Mouse (Mus musculus): Measurements from ENCODE around the gene Eva1c. TPM values are rescaled to one million over a fixed set of nuclear protein-coding genes. Genes with fewer than 3 reads are reported as not detected.

The Eva1c gene
- total RNA-seq, 2 experiments from 2014 or later: 2.8 to 7.5 TPM

DNA sequence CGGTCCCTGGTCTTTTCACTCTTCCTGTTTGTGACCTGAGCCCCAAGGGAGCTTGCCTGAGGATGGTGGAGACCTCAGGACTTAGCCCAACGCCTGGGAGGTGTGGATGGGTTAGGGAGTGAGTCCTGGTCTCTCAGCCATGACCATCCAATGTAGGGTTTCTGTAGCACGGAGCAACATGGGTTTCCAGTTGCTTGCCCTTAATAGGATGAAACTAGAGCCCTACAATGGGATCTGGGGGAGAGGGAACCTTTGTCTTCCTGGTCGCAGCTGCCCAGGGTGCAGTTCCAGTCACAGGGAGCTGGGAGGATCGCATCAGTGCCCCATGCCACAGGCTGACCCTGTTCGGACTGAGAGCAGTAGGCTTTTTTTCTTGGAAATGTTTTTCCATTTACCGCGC lies 90.6 kb downstream of the Eva1c start:
- no peak for DNase-seq

DNA sequence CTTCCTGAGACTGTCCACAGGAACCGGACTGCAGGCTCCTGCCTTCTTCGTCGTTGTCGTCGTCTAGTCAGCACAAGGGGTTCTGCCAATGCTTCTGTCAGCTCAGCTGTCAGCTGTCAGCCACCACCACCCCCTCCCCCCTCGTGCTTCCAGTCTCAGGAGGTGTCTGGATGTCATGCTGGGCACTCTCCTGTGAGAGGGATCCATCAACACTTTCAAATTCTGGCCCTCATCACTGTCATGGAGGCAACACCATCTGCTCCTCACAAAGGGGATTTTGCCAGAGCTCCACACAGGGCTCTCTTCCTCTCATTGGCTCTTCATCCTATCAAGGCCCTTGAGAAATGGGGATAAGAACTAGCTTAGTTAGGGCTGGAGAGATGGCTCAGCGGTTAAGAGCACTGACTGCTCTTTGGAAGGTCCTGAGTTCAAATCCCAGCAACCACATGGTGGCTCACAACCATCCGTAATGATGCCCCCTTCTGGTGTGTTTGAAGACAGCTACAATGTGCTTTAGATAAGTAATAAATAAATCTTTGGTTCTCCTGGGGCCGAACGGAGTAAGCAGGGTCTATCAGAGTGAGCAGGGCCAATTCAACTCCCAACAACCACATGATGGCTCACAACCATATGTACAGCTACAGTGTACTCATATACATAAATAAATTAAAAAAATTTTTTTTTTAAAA lies 95.1 kb downstream of the Eva1c start:
- no peak for DNase-seq

DNA sequence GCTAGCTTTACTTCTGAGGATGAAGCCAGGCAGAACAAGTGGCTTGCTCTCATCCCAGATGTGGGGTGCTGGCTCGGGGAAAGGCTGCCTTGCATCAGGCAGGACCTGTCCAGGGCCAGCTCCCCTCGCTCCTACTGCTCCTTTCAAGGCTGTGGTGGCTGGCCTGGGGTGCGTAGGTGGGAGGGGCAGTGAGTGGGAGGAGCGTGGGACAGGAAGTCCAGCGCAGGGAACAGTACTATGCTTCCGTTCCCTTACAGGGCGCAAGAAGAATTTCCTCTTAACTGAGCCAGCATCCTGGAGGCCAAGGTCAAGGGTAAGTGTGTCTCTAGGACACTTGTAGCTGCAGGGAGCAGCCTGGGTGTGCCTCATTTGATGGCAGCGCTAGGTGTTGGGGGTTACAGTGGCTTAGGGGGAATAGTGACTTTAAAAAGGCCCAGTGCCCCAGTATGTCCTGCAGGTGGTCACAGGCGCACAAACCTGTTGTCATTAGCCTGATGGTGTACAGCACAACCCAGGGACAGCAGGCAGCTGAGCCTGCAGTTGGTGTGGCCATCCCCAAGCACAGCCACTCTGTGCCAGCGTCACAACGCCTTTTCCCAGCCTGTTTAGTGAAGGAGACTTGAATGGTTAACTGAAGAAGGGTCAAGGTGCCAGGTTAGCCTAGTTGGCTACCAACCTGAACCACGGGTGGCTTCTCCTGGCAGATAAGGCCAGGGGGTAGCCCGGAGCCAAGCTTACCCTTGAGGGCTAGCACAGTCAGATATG lies 98.3 kb downstream of the Eva1c start:
- peak; percentile 88 to 89 for DNase-seq

DNA sequence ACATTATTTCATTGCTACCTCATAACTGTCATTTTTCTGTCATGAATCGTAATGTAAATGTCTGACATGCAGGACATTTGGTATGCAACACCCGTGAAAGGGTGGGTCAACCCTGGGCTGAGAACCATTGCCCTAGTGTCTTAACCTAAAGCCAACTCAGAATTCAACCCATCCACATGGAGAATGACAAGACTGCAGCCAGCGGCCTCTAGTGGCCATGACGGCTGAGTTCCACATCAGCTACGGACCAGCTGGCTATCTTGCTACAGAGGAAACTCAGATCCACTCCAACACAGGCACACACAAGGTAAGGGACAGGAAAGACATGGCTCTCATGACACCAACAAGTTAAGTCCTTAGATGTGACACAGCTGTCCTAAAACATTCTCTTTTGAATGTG lies 98.9 kb downstream of the Eva1c start:
- peak; percentile 85 to 86 for DNase-seq

DNA sequence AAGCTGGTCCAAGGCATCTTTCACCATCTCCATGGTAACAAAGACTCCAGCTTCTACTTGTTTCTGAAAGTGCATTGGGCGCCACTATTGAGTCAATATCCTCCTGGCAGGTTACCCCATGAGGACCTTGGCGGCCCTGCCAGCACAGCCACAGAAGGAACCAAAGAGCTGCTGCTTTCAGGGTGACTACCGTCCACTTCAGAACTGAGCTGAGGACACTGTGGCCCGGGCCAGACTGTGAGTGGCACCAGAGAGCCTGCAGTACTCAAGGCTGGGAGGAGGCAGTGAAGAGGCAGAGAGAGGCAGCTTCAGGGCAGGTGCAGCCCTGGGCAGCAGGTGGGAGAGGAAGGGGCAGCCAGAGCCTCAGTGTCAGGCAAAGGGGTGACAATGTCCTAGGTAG lies 100.9 kb downstream of the Eva1c start:
- DNase-seq: no peak

DNA sequence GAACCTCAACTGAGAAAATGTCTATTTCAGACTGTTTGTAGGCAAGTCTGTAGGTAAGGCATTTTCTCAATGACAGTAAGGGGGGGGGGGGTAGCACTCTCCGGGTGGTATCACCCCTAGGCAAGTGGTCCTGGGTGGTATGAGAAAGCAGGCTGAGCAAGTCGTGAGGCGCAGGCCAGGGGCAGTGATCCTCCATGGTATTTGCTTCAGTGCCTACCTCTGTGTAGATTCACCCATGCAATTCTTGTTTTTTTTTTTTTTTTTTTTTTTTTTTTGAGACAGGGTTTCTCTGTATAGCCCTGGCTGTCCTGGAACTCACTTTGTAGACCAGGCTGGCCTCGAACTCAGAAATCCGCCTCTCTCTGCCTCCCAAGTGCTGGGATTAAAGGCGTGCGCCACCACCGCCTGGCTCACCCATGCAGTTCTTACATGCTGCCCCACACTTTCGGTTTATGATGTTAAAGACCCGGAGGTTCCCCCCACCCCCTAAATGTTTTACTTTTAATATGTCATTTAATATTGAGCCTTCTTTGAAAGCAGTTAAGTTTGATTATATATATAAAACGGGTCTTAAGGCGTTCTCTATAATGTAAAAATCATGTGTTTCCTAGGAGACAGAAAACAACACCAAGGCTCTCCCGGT lies 107.1 kb downstream of the Eva1c start:
- no peak for DNase-seq

DNA sequence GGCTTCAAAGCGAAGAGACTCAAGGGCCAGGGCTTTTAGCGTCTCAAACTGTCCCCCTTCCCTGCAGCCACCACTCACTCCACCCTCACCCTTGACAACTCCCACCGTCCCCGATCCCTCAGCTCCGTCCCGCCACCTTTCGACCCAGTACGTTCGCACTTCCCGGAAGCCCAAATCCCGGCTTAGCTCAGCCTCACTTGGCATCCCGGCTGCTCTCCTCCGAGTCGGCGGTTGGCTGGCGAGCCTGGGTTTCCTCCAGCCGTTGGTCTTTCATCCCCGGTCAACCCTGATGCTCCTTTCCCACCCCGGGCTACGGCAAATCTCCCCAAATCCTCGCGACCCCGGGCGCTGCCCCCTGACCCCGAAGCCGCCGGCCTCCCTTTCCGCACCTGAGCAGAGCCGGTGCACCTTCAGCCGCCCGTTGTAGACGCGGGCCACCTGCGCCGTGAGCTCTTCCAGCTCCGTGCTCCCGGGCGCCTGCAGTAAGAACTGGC lies 107.7 kb downstream of the Eva1c start:
- DNase-seq: peak; percentile 72 to 80

DNA sequence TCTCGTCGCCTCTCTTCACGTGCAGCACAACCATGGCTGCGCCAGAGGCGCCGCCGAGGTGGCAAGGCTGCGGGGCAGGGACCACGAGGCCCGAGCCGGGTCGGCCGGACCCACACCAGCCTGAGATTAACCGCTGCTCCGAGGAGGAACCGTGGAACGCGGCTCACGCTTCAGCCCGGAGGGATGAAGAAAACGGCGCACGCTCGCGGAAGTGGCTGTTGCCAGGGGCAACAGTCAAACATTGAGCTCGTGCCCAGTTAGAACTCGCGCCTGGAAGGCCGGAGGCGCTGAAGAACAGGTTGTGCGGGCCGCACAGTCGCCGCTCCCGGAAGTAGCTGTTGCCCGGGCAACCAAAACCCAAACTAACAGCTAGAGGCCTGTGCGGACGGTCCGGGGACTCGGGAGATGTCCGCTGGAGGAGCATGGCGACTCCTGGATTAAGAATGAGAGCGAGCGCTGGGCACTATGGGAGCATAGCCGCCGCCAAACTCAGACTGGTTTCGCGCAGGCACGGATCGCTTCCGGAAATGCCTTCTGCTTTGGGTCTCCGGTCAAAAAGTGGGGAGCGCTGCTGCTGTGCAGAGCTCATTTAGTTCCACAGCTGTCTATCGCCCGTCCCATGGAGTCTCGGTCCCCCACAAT lies 108.3 kb downstream of the Eva1c start, which contains the start of gene Cfap298:
TSS of gene Cfap298 (minus strand) at position 428 of the 642 bp plus-strand sequence.
- DNase-seq: peak; percentile 93 to 95

DNA sequence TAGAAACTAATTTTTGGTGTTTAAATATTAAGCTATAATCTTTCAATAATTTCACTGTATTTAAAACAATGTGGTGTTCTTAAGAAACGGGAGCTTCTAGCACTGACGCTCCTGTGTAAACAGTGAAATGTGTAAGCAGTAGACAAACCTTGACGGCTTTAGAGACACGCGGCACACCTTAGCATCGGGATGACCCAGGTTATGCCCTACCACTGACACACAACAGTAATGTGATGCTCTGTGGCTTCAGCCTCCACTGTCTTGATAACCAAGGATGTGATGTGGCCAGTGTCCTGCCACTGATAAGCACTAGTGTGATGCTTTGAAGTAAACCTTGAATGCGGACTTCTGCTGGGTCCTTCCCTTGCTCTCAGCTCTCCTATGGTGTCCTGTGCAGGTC lies 114.7 kb downstream of the Eva1c start:
- no peak for DNase-seq

DNA sequence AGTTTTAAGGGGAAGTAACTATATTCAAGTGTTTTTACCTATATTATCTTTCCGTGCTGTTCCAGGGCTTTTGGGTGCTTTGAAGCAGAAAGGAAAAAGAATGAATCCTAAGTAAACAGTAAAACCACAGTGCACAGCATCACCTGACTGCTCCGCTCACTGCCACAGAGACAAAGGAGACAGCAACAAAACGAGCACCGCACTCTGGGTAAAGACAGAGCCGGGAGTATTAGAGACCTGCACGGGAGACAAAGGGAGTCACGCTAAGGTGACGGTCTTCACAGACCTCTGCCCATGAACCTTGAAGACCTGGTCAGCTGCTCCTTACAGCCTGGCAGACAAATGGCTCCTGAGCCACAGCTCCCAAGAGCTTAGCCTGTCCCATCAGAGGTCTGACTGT lies 120.5 kb downstream of the Eva1c start:
- DNase-seq: no peak

DNA sequence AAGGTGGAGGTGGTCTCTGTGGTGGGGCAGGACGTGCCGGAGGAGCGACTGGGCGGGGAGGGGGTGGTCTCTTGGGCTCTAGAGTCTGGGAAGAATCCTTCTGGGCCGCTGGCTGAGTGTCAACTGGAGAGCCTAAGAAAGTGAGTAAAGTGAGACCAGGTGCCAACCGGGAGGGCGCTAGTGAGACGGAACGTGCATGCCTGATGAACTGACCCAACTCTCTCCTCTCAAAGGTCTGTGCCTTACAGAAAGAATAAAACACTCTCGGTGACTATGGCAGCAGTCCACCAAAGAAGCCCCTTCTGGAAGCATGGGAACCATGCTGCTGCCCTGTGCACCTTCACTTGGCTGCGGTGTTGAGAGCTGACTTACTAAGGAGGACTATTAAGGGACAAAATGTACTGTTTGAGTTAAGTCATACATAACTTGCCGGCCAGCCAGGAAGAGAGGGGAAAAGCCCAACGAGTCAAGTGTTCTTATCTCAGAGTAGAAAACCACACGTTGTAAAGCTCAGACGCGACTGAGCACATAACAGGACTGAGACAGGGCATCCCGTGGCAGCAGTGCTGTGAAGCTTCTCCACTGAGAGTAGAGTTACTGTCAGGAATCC lies 123.9 kb downstream of the Eva1c start:
- DNase-seq: no peak

DNA sequence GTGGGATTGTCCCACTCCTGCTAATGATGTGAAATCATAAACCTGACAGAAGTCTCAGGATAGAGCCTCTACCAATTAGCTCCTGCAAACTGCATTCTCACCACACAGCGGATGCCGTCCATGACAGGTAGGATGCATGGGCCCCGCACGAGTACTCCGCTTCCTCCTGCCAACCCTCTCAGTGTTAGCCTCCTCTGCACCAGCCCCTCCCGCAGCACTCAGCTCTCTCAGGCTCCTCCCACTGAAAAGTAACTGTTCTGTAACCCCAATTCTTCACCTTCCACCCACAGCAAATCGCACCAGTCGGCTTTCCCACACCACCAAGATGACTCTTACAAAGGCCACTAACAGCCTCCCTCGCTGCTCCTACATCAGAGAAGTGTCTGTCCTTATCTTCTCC lies 126.6 kb downstream of the Eva1c start:
- DNase-seq: no peak

DNA sequence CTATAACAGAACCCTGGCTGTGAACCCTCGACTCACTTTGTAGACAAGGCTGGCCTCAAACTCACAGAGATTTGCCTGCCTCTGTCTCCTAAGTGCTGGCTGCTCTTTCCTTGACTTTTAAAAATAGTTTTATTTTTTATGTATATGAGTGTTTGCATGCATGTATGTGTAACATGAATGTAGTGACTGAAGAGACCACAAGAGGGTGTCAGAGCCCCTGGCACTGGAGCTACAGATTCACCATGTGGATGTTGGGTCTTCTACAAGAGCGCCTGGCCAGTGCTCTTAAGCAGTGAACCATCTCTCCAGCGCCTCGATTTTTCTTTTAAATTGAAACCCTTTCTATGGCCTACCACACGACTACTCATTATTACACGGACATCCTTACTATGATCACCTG lies 127.3 kb downstream of the Eva1c start:
- no peak for DNase-seq

Small RNAs within 50 kb of the gene (microRNA-seq; reads per million reads assigned to microRNA genes)
- not detected for gene Gm22933

Other genes with a start within 250 kb of the Eva1c start
- gene Mis18a, start 99.3 kb upstream of the Eva1c start, total RNA-seq (2021): 1 to 10 TPM; 5.9 to 9.6 TPM
- gene Mrap, start 88.5 kb upstream of the Eva1c start, total RNA-seq (2021): 100 to 1,000 TPM; 605 to 724 TPM
- 10 to 100 TPM; 13.0 to 18.7 TPM for gene Urb1, start 16.3 kb upstream of the Eva1c start, total RNA-seq (2021)
- 10 to 100 TPM; 32.3 to 34.8 TPM for gene Cfap298, start 108.4 kb downstream of the Eva1c start, total RNA-seq (2021)
- gene Synj1, start 184.6 kb downstream of the Eva1c start, total RNA-seq (2021): 10 to 100 TPM; 43.0 to 61.4 TPM
- gene Paxbp1, start 217.8 kb downstream of the Eva1c start, total RNA-seq (2021): 10 to 100 TPM; 44.3 to 62.3 TPM